In genomic region chr5:23284884-23285283, GRCm38 (mm10) we compare ENCODE assay signal across 9 mouse cellular contexts.
DNase-seq lines count a peak whose midpoint lies in the region; ATAC-seq and TF ChIP-seq lines count a peak whose summit lies in the region.
"Had no signal": no experiment of that assay in that cellular context is flagged by ENCODE, and none has a peak within 500 bp of the region (broad histone marks: within the 10 kb centered on the region; RNA-seq: fewer than 3 reads in every experiment).

No protein-coding gene starts in this region.

- no peaks in the 10 kb centered on the region for H3K27me3 ChIP-seq in hindbrain, embryonic 11.5 days (ENCODE audit: control insufficient read depth, insufficient read depth, low read length)
- H3K27me3 ChIP-seq in hindbrain, embryonic 12.5 days, result no peaks in the 10 kb centered on the region
- H3K27me3 ChIP-seq in Patski, result no peaks in the 10 kb centered on the region

- H3K36me3 ChIP-seq in hindbrain, embryonic 11.5 days (ENCODE audit: control insufficient read depth, insufficient read depth, low read length), result no peaks in the 10 kb centered on the region
- no peaks in the 10 kb centered on the region for H3K36me3 ChIP-seq in hindbrain, embryonic 12.5 days

- no peaks in the 10 kb centered on the region for H3K4me1 ChIP-seq in hindbrain, embryonic 11.5 days (replicated peaks; ENCODE audit: control insufficient read depth, insufficient read depth, low read length)
- no peaks in the 10 kb centered on the region for H3K4me1 ChIP-seq in hindbrain, embryonic 12.5 days

- H3K9me3 ChIP-seq in hindbrain, embryonic 11.5 days (ENCODE audit: control insufficient read depth, low read length), result no peaks in the 10 kb centered on the region
- no peaks in the 10 kb centered on the region for H3K9me3 ChIP-seq in hindbrain, embryonic 12.5 days (replicated peaks)

- 26% methylated on average over 3 of the region's 3 CpGs for WGBS in hindbrain, embryonic 11.5 days
- WGBS in hindbrain, embryonic 12.5 days, result 28% methylated on average over 3 of the region's 3 CpGs

- DNase-seq in hindbrain, embryonic 11.5 days (ENCODE audit: low spot score), result peak; percentile 36
- DNase-seq in 3T3-L1 (ENCODE audit: low read depth, low spot score) (peak; percentile 81), Patski (ENCODE audit: low read depth, low spot score) (peak; percentile 3)
- DNase-seq in hindlimb bud, embryonic 11.5 days (ENCODE audit: extremely low spot score, low read depth, low spot score), result peak; percentile 24
- DNase-seq in urinary bladder, postnatal 25 days (ENCODE audit: low spot score), result no peak
- no peak for DNase-seq in heart, adult 11 months
- no peak for DNase-seq in adrenal gland, adult 18-20 months (ENCODE audit: low spot score in 2 of 2)

- ATAC-seq in hindbrain, embryonic 11.5 days (ENCODE audit: low FRiP score), result no peak
- ATAC-seq in hindbrain, embryonic 12.5 days (ENCODE audit: low FRiP score), result no peak
- peak; percentile 47 for ATAC-seq in Patski

- CTCF ChIA-PET in Patski (lab: Charles Lee), result interaction anchor here (0.7 to 2.7 kb wide), 12 partner anchors 8 to 134 kb away, joined by 3 to 8 read pairs (median 4); no protein-coding TSS in a partner anchor

- H3K4me3 ChIP-seq in hindbrain, embryonic 11.5 days (ENCODE audit: low read depth, low read length), result no peak overlapping the region
- no peak overlapping the region for H3K4me3 ChIP-seq in hindbrain, embryonic 12.5 days
- H3K4me3 ChIP-seq: myocyte had no signal

- H3K27ac ChIP-seq in hindbrain, embryonic 11.5 days (ENCODE audit: low read depth, low read length), result no peak overlapping the region
- H3K27ac ChIP-seq in hindbrain, embryonic 12.5 days, result no peak overlapping the region

- in situ Hi-C loops in Patski (cut with MboI; ENCODE audit: low pct_unique_long_range_greater_than_20kb), result loop anchor here (10.0 kb wide), 2 partner anchors 60 to 640 kb away; no protein-coding TSS in a partner anchor

- TF ChIP-seq CTCF in Patski (IDR thresholded peaks at IDR 0.05), result peak; percentile 58

- H3K4me2 ChIP-seq in hindbrain, embryonic 11.5 days (replicated peaks; ENCODE audit: low read depth, low read length), result no peak overlapping the region
- no peak overlapping the region for H3K4me2 ChIP-seq in hindbrain, embryonic 12.5 days (replicated peaks)

- no peak overlapping the region for H3K9ac ChIP-seq in hindbrain, embryonic 11.5 days (ENCODE audit: low read depth, low read length)
- H3K9ac ChIP-seq in hindbrain, embryonic 12.5 days, result no peak overlapping the region

- POLR2A ChIA-PET in Patski (lab: Charles Lee), result no interaction called here

Comparison
In these comparisons a context has a peak if more than half of its experiments do, and no peak if none do; other contexts are left out.
1. DNase-seq: peak in hindbrain, embryonic 11.5 days (single experiment), 3T3-L1 (single experiment), Patski (single experiment) and hindlimb bud, embryonic 11.5 days (single experiment); none in urinary bladder, postnatal 25 days (single experiment), heart, adult 11 months (single experiment) and adrenal gland, adult 18-20 months (0 of 2).